Mouse (Mus musculus) mouse trophoblast stem cell (cell line): ENCODE results near the gene Ugt1a8.
"Not testable (repeated sequence)": the region's sequence is repeated elsewhere in the genome, so short reads cannot be mapped to it uniquely, and the experiment has no call there.

ENCODE experiments used
- in situ Hi-C, 2 experiments: fragments of 300-500 bp; cut with MseI, MboI; formaldehyde crosslinking; loops; 2 replicates in 1 of 2; 3 replicates in 1 of 2; pipeline ENCODE4 v1.15.1; 2025

The Ugt1a8 gene

DNA sequence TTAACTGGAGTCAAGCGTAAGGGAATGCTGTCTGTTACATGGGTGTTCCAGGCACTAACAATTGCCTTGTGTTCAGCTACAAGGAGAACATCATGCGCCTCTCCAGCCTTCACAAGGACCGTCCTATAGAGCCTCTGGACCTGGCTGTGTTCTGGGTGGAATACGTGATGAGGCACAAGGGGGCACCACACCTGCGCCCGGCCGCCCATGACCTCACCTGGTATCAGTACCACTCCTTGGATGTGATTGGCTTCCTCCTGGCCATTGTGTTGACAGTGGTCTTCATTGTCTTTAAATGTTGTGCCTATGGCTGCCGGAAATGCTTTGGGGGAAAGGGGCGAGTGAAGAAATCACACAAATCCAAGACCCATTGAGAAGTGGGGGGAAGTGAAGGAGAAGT, 130.4 kb downstream of the Ugt1a8 start:
- in situ Hi-C loops: no loop called here

GRCm38 (mm10) chr1:88218591-88218990, 131.0 kb downstream of the Ugt1a8 start:
- in situ Hi-C loops: no loop called here

- in situ Hi-C loops: no loop called here
These were observed 131.4 kb downstream of the Ugt1a8 start for GRCm38 (mm10) chr1:88219054-88219453.

- in situ Hi-C loops: no loop called here
These were observed 132.7 kb downstream of the Ugt1a8 start for GRCm38 (mm10) chr1:88220336-88220735.

DNA sequence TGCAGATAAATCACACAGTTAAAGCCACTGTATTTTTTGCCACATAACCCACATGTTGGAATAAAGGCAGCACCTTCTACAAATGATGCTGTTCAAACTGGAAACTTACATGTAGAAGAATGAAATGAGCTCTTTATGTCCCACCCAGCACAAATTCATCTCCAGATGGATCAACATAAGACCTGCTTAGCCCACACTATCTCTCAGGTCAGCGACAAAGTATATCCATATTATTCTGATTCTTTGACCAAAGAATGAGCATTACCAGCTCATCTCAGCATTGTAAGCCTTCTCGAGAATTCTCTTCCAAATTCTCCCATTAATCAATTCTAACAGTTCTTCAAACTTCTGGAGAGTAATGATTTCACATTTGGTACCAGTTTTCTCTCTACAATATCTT, 134.6 kb downstream of the Ugt1a8 start:
- in situ Hi-C loops: no loop called here

- in situ Hi-C loops: not testable (repeated sequence)
These were observed 135.4 kb downstream of the Ugt1a8 start for GRCm38 (mm10) chr1:88223011-88223515.

GRCm38 (mm10) chr1:88223591-88223990, 136.0 kb downstream of the Ugt1a8 start:
- in situ Hi-C loops: no loop called here

GRCm38 (mm10) chr1:88224029-88224776, 136.6 kb downstream of the Ugt1a8 start:
- in situ Hi-C loops: no loop called here

DNA sequence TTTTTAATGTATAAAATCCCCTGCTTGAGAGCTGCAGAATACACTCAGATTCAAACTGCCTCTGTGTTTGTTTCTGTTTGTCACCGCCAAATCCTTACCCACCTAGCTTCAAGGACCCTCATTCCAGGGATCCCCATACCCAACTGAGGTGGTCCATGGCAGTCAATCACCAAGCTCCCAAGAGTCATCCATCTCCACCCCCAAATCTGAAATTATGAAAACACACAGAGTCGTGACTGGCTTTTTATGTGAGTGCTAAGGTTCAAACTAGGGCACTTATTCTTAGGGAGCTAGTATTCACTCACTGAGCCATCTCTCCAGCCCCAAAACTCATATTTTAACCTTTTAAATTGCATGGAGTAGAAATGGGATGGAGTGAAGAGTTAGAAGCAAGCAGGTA, 137.7 kb downstream of the Ugt1a8 start:
- in situ Hi-C loops: not testable (repeated sequence)

GRCm38 (mm10) chr1:88225741-88226140, 138.1 kb downstream of the Ugt1a8 start:
- in situ Hi-C loops: no loop called here

DNA sequence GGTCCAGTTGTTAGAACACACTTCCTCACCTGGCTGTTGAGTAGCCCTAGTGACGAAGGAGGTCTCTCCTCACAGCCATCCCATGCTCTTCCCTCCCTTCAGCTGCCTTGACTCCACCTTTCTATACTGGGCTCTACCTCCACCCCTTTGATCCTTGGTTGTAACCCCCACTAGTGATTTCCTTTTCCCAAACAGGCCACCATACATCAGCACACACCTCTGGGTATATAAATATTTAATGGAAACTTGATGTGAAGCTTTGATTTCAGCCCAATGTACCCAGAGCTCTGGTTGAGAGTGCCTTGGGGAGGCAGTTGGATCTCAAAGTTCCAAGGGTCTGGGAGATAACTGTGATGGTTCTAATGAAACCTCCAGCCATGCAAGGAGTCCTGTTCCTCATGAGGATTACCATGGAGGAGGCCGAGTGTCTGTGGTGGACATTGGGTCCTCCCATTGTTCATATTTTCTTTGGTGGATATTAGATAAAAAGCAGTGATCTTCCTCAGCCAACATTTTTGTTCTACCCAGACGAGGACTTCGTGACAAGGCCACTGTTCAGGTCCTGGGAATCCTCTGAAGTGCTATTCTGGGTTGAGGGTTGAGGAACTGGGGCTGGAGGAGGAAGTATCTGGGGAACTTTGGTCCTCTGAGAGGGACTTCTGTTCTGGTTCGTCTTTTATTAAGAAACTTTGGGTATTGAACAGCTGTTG, 139.2 kb downstream of the Ugt1a8 start, which contains the start of gene Mroh2a:
Mroh2a (plus strand) TSS at position 317 of the 710 bp plus-strand sequence.
- in situ Hi-C loops: no loop called here

- in situ Hi-C loops: no loop called here
These were observed 139.9 kb downstream of the Ugt1a8 start for GRCm38 (mm10) chr1:88227482-88227881.

DNA sequence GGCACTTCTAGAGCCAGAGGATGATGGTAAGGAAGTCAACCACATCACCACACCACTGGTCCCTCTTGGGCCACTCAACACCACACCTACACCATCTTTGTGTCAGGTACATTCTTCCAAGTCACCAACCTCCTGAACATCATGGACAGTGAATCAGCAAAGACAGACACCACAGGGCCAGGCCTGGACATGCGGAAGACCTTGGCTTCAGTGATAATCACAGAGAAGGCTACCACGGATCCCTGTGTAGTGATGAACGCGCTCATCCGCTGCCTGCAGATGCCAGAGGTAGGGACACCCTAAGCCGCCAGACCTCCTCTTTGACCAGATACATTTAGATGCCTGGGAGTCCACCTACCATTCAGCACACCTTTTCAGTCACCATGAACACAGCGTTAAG, 140.5 kb downstream of the Ugt1a8 start:
- in situ Hi-C loops: no loop called here

DNA sequence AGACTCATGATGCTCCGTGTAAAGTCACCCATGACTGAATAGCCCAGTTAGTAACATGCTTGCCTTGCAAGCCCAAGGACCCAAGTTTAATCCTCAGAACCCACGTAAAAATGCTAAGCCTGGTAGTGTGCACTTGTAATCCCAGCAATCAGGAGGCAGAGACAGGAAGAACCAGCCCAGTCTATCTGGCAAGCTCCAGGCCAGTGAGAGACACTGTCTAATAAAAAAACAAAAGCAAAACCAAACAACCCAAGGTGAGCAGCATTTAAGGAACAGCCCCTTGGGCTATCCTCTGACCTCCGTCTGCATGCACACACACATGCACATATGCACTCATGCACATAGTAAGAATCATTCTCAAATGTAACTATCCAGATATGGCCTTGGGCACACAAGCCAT, 142.0 kb downstream of the Ugt1a8 start:
- in situ Hi-C loops: no loop called here

DNA sequence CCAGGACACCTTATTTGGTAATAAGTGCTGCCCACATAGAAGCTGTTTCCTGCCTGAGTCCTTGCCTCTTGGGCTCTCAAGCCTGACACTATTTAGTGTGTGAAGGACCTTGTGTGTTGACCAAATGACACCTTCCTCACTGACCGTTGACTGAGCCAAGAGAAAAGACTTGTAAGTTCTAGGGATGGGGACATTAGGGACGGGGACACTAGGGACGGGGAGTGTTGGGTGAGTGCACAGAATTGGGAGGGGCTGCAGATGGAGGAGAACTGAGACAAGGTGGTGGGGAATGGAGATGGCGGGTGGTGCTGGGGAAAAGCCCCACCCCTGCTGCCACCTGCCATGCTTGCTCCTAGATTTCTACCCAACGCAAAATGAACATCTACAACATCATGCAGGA, 142.4 kb downstream of the Ugt1a8 start:
- in situ Hi-C loops: no loop called here

DNA sequence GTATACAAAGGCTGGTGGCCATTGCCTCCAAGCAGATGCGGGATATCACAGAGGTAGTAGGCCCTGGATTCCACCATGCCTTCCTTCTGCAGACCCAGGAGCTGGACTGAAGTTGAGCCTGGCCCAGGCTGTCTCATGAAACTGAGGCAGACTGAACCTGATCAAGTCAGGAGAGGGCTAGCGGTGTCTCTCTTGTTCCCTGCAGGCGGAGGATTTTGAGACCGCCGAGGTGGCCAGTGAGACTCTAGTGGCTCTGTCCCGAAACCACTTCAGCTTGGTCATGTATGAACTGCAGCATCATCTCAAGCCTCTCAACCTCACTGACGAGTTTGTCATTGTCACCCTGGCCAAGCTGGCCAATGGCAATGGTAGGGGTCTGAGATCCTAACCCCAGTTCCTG, 142.8 kb downstream of the Ugt1a8 start:
- in situ Hi-C loops: no loop called here

DNA sequence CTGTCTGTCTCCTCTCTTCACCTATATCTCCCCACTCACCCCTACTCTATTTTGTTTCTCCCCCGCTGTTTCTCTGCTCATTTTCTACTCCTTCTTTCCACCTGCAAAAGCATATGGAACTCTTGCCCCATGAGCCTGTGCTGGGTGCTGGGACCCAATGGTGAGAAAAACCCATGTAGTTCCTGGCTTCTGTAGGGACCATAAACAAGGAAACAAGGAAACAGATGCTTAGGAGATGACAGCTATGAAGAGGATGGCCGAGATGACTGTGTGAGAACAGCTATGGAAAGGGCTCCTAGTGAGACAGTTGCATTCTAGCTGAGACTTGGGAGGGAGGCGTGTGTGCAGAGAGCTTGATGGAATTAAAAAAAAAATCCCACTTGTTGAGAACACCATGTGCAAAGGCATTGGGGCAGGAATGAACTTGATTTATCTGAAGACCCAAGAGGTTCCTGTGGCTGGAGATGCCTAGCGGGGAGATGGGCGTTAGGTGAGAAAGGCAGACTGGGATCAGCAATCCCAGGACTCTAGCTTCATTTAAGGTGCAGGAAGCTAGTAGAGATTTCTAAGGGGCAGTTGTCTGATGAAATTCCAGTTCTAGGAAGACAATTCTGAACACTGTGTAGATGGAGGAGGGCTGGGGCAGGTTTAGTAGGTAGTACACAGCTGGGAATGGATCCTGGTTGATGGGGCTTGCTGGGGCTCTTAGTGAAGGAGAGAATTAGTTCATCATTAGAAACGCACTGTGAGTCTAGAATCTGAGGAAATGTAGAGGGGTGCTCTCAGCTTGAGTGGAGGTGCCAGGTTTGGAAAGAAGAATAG, 143.6 kb downstream of the Ugt1a8 start:
- in situ Hi-C loops: no loop called here

DNA sequence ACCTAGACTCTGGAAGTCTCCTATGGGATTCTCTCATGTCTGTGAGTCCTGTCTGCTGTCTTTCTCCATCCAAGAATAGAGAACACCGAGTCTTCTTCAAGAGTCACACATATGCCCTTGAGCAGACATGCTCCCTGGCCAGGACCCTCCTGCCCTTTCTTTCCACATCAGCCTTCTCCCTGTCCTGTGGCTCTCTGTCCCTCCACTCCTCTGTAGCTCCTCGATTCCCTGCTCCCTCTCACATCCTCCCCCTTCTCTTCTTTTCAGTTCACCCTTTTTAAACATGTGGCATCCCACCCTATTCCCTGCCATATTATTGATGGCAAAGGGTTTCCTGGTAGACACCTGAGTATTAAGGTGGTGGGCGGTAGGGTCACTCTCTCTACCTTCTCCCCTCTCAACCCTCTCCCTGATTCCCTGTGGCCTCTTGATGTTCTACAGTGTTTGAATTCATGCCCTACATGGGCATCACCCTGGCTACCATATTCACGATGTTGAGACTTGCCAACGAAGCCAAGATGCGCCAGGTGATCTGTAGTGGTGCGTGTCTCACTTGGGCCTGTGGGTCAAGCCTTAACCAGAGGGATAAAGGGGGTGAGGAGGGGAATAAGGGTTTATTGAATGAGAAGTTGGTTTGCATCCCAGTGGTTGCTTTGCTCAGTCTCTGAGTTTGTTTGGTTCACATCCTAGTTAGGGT, 144.3 kb downstream of the Ugt1a8 start:
- in situ Hi-C loops: no loop called here

DNA sequence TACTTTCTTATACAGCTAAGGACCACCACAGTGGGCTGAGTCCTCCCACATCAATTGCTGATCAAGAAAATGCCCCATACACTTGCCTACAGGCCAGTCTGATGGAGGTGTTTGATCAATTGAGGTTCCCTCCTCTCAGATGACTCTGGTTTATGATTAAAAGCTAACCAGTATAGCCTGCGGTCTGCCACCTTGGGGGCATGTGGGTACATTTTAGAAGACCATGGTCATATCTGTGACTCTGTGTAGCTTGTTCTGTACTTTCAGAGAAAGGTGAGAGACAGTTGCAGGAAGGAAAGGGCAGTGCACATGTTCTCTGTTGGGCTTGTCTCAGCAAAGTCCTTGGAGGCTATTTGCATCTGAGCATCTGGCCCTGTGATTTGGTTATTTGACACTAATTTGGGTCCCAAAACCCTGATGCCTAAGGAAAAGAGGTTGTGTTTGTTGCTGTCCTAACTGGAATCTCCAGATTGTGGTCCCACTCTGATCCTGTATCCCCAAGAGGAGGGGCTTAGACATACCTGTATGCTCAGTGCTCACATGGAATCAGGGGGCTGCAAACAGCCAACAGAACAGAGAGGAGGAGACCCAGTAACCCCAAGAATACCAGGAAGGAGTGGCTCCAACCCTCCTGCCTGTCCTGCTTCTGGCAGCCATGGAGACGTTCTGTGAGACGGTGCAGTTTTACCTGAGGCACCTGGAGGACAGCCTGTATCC, 145.2 kb downstream of the Ugt1a8 start:
- in situ Hi-C loops: no loop called here

DNA sequence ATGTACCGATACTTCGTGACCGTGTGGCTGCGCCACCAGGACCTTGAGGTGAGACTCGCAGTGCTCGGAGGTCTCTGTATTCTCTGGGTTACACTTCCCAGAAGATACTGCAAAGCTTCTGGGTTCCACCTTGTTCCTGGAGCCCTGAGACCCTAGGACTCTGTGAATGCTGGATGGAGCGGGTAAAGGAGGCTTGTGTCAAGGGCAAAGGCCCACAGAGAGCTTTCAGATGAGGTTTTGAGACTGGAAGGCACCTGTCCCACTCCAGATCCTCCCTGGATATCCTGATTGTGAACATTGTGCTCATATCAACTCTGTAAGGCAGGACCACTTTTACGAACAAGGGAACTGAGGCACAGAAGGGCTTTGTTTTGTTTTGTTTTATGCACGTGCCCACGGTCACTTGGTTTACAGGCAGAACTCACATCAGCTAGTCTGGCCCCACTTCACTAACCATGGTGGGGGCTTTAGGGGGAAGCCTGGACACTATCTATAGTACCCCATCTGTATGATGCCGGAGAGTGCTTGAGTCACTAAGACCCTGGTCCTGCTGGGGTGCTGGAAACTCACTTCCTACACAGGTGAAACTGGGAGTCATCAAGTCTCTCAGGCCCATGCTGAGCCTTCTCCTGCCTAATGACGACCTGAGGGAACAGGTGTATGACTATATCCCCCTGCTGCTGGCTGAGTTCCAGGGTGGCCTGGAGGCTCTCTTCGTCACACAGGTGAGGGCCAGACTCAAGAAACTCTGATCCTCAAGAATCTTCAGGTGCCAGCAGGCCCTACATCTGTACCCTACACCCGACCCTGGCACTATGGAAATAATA, 146.0 kb downstream of the Ugt1a8 start:
- in situ Hi-C loops: no loop called here
